Mouse (Mus musculus): ENCODE data around the gene Gabpb2.
"Not testable (repeated sequence)": the region's sequence is repeated elsewhere in the genome, so short reads cannot be mapped to it uniquely, and the experiment has no call there.

The Gabpb2 gene

DNA sequence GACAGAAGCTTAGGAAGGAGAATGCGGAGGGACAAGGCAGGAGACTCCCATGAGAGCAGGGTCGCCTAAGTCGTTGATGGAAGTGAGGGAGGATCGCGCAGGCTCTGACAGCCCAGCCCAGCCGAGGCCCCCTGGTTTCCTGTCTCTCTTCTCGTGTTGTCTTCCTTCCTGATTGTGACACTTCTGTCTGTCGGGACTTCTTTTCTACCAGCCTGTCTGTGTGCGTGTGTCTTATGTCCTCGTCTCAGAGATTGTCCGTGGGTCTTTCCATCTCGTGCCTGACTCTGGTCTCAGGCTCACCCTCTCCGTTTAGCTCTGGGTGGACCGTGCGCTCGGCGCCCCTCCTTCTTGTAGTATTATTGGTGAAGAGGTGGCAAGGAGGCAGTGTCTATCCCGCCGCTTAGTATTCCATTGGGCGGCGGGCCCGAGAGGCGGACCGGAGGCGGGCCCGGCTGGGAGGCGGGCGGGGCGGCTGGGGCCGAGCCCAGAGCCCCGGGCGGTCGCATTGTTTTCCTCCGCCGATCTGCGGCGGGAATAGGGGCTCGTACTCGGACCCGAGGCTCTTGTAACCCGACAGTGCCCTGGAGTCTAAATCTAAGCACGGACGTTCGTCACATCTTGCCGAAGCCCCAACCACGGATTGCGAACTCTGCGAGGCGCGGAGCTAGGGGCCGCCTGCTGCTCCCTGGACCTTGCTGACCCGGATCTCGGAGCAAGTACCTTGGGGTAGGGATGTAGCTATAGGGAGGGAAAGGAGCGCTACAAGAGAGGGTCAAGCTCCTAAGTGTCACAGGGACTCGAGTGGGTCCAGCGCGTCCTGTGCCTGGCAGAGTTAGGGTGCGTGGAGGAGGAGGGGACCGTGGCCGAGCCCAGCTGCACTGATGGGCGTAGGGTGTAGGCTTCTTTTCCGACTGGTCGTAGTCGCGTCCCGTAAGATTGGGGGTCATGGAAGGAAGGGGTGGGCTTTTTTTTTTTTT lies 57.4 kb downstream of the Gabpb2 start, which contains the start of gene Sema6c:
TSS of gene Sema6c (plus strand) at position 471 of the 977 bp plus-strand sequence.
- peak; percentile 81 for DNase-seq (ENCODE audit: low spot score)

DNA sequence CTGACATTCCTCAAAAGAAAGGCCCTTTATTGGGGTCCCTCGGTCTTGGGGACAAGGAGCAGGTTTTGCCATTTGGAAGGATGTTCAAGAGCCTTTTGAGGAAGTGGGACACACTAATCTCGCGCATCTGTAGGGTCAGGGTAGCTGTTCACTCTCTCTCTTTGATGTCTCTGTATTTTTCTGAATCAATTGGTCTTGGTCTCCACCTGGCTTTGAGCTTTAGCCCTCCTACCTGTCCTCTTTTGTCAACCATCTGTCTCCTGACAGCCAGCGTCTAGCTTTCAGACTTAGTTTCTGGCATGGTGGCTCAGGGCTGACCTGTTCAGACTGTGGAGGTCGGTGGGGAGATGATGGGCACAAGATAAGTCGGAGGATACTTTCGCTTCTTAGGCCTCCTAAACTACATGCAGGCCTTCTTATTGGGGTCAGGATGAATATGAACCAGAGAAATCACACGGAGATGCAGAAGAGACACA lies 58.2 kb downstream of the Gabpb2 start:
- DNase-seq (ENCODE audit: low spot score), result no peak

DNA sequence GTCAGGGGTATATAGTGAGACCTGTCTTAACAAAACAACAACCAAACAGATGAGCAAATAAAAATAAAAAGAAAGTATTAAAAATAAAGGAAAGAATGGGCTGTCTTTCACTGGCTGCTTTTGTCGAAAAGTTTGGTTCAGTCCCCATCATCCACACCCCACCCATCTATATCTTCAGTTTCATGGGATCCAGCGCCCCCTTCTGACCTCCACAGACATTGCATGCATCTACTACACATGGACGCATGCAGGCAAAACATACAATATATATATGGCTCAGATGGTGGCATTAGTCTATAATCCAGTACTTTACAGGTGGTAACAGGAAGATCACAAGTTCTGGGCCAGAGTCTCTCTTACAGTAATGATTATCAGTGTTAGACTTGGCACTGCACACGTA lies 63.8 kb downstream of the Gabpb2 start:
- DNase-seq (ENCODE audit: low spot score), result no peak

DNA sequence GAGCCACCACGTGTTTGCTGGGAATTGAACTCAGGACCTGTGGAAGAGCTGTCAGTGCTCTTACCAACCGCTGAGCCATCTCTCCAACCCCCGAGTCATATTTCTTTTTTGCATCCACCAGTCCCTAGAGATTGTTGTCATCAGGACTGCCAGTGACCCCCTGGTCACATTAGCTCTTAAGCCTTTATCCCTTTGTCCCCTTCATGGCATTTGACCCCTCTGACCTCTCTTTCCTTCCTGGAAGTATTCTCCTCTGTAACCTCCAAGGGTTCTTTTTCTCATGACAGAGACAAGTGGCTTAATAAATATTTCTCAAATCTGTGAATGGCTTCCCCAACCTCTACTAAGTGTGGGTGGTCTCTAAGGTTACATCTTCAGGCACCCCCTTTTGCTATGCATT lies 69.8 kb downstream of the Gabpb2 start:
- DNase-seq (ENCODE audit: low spot score), result no peak

DNA sequence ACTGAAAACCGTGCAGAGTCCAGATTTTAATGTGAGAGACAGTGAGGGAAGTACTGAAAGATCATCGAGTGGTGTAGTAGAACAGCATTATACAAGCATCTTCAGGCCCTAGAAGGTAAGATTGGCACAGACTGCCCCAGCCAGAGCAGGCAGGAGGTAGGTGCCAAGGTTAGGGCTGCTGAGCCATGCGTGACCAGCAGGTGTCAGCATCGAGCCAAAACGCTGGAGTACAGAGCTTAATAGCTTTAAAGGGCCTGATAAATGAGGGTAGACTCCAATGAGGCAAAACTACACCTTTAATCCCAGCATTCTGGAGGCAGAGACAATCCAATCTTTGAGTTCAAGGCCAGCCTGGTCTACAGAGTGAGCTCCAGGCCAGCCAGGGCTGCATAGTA lies 75.1 kb downstream of the Gabpb2 start:
- peak; percentile 68 for DNase-seq (ENCODE audit: low spot score)

DNA sequence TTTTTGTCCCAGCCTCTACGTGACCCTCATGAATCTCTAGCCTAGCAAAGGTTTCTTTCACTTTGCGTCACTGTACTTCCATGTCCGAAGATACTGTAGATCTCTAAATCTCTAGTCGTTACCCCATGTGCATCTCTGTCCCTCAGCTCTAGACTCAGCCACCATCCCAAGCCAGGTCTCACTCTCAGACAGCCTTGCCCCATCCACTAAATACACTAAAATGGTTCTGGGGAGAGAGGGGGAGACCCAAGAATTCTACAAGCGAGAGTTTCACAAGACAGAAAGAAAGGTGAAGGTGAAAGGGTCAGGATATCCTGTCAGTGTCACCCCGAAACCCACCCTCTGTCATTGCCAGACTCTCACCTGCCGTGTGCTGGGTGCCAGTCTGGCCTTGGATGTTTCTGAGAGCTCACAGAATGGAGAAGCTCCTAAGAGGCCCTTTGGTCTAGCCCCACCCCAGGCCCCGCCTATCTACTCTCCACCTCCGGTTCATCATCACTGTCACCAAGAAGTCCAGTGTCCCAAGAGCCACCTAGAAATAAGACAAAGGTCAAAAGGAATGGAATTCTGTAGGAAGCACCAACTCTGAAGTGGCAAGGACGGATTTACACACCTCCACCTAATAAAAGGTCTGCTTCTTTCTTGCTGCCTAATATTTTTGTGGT lies 75.6 kb downstream of the Gabpb2 start, which contains the start of gene Tnfaip8l2:
TSS of gene Tnfaip8l2 (minus strand) at position 409 of the 665 bp plus-strand sequence.
- no peak for DNase-seq (ENCODE audit: low spot score)

DNA sequence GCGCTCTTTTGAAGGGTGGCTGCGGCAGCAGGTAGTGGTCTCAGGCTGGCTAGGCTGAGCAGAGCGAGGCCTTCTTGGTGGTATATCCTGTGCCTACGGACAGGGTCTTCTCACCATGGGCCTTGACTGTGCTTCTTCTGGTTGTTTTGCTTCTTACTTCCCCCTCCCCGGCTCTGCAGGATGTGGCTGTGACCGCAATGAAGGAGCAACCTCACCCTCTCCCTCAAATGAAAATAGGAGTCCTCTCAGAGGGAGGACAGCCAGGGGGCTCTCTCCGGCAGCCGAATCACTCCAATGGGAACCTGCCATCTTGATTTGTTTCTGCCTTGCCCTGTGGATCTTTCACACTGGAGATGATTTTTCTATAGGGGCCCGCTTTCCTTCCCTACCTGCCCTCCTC lies 76.2 kb downstream of the Gabpb2 start:
- DNase-seq (ENCODE audit: low spot score), result no peak

DNA sequence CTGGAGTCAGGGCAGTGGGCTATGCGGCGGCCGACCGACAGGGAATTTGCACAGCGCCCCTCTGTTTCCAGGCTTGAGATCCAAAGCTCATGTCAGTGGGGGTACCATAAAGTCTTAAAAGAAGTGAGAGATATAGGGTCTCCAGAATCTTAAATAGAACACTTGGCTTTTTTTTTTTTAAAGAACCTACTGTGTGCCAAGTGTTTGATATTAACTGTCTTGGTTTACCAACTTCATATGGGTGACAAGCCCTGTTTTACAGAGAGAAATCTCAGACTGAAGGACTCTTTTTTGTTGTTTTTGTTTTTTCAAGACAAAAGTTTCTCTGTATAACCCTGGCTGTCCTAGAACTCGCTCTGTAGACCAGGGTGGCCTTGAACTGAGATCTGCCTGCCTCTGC lies 76.9 kb downstream of the Gabpb2 start:
- DNase-seq (ENCODE audit: low spot score), result no peak

DNA sequence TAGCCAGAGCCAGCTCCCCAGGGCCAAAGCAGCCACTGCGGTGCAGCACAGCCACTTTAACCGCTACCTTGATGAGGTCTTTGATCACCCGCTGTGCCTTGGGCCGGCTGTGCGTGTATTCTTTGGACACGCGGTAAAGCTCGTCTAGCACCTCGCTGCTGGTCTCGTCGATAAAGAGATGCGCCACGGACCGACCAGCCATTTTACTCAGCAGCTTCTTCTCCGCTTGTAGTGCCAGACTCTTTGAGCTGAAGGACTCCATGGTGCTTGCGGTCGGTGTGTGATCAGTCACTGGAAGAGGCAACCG lies 77.5 kb downstream of the Gabpb2 start:
- no peak for DNase-seq (ENCODE audit: low spot score)

DNA sequence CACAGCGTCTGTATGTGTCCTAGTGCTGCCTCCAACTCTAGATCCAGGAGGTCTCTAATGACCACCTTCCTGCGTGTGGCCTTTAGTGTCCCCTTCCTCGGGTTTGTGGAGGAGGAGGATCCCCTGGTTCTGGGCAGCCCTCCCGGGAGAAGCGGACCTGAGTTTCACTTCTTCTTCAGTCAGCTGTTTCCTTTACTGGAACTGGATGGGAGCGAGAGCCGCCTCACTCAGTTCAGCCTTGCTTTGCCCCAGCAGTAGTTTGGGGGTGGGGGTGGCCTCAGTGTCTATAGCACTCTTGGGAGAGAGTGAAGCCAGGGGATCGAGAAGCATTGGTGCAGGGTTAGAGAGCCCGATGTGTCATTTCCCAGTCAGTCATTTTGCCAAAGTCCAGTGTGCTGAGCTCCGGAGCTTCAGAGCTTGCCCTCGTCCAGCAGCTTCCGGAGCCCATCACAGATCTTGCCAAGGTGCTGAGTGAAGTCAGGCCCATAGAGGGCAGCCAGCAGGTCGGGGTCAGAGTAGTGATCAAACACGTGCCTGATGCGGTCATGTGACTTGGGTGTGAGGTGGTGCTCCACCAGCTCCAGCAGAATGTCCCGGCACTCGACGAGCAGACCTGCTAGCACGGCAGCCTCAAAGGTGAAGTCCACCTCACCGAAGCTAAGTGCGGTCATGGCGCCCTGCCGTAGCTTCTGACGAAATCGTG lies 78.0 kb downstream of the Gabpb2 start:
- DNase-seq (ENCODE audit: low spot score), result no peak

DNA sequence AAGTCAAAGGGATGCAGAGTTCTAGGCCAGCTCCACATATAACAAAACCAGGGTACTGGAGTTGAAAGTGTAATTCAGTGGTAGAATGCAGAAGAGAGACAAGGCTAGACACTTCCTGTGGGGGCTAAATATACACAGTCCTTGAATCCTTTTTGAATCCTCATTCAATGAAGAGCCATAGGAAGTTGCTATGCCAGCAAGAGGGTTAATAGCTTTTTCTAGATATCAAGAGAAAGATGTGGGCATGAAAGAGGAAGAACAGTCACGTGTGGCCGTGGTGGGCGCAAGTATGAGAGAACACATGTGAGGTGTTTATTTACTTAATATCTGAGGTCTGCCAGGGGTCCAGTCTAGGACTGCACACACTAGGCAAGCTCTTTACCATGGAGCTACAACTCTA lies 81.4 kb downstream of the Gabpb2 start:
- no peak for DNase-seq (ENCODE audit: low spot score)

DNA sequence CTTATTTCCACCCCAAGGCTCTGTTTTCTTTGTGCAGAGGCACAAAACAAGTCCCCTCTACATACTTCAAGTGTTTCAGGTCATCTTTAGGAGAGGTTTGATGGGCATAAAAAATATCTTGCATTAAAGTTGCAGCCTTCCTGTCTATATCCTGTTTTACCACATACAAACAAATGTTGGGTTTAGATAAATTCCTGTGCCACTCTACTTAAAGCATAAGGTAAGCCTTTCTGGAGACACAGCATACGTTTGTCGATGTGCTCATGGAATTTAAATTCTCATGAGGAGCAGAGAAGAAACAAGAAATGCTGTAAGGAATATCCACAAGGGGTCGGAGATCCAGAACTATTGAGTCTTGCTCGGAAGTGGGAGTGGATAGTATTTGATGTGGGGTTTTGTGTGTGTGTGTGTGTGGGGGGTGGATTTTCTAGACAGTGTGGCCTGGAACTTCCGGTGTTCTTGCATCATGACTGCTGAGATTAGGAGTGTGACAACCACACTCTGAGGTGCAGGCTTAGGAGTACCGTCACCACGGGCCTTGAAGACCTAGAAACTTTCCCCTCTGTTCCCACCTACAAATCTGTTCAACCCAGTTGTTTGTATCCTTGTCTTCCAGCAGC lies 82.2 kb downstream of the Gabpb2 start:
- DNase-seq (ENCODE audit: low spot score), result no peak

DNA sequence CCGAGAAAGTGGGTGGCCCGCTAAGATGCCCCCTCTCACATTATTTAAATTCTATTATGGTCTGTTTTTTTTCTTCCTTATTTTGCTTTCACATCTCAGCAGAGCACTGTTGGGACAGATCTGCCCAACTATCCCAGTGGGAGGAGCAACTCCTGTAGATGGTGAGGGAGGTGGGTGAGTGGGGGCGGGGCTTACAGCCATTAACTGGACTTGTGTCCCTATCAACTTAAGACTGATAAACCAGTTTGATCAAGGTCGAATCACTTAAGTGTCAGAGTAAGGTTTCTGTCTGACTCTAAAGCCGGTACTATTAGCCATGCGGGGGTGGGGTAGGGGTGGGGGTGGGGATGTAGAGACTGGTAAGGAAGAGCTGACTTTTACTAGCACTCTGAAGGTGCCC lies 82.7 kb downstream of the Gabpb2 start:
- no peak for DNase-seq (ENCODE audit: low spot score)

DNA sequence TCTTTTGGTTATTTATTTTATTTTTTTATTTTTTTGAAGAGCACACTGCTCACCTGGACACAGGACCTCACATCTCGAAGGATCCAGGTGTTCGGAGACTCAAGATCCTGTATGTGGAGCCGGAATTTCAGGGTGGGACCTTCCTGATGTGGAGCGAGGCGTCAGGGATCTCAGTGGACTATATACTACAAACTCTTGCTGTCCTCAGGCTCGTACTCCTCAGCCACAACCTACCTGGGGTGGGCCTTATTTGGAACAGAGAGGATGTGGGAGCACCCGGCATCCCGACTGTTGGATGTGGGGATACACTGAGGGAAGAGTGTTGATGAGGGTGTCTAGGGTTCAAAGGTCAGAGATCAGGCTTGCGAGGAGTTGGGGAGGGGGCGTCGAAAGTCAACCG lies 83.6 kb downstream of the Gabpb2 start:
- not testable (repeated sequence) for DNase-seq (ENCODE audit: low spot score)

DNA sequence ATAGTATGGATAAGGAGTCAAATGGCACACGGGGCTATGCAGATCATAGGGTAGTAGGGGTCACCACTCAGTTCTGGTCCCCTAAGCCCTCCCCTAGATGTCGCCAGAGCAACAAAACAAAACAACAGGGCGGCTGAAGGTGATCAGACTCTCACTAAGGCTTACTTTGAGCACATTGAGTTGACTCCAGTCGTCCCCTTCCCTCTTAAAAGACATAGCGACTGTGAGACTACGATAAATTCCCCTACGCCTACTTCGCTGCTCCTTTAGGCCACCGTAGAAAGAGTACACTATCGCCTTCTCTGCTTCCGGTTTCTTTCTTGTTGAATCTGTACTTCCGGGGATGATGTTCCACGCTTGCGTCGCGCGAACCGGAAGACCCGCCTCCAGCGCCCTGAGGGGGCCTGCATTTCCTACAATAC lies 84.0 kb downstream of the Gabpb2 start, which contains the start of the genes Scnm1 and Lysmd1:
TSS of gene Scnm1 (minus strand) at position 332 of the 422 bp plus-strand sequence.
TSS of gene Lysmd1 (plus strand) at position 409 of the 422 bp plus-strand sequence.
- DNase-seq (ENCODE audit: low spot score), result peak; percentile 86

DNA sequence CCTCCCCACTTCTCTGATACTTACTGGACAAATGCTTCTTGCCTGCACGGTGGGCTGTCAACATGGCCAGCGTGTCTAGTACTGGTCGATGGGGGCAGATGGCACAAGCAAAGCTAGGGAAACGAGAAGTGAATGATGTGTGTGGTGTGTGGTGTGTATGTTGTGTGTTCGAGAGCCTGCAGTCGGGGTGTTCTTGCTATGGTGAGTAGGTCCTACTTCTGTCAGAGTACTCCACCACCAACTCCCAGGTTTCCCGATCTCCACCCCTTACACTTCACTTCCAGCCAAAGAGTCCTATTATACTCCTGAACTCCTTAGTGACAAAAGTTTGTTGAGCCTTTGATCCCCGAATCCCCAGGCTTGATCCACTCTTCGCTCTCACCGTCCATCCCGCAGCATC lies 84.5 kb downstream of the Gabpb2 start:
- no peak for DNase-seq (ENCODE audit: low spot score)

DNA sequence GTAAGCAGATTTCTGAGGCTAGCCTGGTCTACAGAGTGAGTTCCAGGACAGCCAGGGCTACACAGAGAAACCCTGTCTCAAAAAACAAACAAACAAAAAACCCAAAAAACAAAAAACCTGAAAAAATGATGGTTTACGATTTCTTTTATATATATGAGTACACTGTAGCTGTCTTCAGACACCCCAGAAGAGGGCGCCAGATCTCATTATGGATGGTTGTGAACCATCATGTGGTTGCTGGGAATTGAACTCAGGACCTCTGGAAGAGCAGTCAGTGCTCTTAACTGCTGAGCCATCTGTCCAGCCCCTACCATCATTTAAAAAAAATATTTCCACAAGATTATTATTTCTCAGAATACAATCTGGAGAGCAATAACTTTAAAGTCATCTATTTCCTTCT lies 85.3 kb downstream of the Gabpb2 start:
- DNase-seq (ENCODE audit: low spot score), result not testable (repeated sequence)

Measured in layer of hippocampus, adult 9-10 months (tissue).